Mouse (Mus musculus): ENCODE data around the gene Ikzf5.
A peak's percentile ranks its signal among the peaks of the same experiment; 100 is the strongest.

DNA sequence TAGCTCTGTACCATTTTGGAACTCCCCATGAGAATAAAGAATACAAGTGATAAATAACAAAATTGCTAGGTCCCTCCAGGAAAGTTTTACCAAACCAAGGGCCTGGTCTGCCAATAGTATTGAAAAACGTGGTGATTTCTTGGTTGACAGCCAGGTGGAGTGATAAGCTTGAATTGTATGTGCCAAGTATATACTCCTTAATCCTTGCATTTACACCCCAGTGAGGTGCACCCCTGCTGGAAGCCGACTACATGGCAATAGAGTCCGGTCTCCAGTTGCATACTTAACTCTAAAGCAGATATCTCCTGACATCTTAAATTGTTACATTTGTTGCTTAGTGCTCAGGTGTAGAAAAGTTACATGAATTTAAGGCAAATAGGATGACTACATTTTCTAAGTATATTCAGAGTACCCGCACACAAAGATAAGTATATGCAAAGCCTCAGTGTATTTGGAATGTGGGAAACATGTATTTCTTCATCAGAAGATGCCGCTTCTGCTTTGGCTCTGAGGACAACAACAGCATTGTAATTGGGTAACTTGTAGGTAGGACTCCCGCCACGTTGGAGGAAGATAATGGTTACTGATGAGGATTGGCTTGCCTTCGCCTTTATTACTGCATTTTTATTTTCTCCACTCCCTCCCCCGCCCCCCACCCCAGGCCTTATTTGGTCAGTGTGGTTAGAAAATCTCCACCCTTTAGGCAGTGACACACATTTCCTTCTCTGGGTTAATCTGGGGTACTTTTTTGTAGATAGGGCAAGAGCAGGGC, 38.3 kb downstream of the Ikzf5 start:
- TF ChIP-seq CTCF (IDR thresholded peaks at IDR 0.05) (0 out of 2 replicates have a peak, but pooled peaks have one; percentile 9), POLR2A (IDR thresholded peaks at IDR 0.05; ENCODE audit: insufficient read depth, low read depth, low read length) (no peak), EP300 (IDR thresholded peaks at IDR 0.05; ENCODE audit: insufficient read depth, low read depth, low read length) (no peak)

All from heart, adult 2 months (tissue).